Mouse (Mus musculus) stomach, embryonic 15.5 days (tissue): Measurements from ENCODE around the gene Tymp. TPM values are rescaled to one million over a fixed set of nuclear protein-coding genes. Genes with fewer than 3 reads are reported as not detected.

Source experiments
- ATAC-seq: fragments of 200-750 bp; cut with Nextera tagmentation; 2 replicates; pipeline ENCODE4 v1.8.0; 2017; ENCODE audit warnings: low read depth, moderate number of reproducible peaks, moderate TSS enrichment; ENCODE audit not compliant: insufficient read depth, low FRiP score
- H3K27ac ChIP-seq: fragments of 300-500 bp; sonication (generic); 2 replicates; pipeline ENCODE4 v1.5.1; 2015; ENCODE audit warnings: mild to moderate bottlenecking, inconsistent platforms
- H3K27me3 ChIP-seq: fragments of 300-500 bp; sonication (generic); replicated peaks from 2 replicates; pipeline ENCODE4 v1.6.1; 2015; ENCODE audit warnings: inconsistent platforms
- H3K36me3 ChIP-seq: fragments of 300-500 bp; sonication (generic); 2 replicates; pipeline ENCODE4 v1.6.1; 2015; ENCODE audit warnings: inconsistent platforms
- H3K4me1 ChIP-seq: fragments of 300-500 bp; sonication (generic); 2 replicates; pipeline ENCODE4 v1.6.1; 2015; ENCODE audit warnings: inconsistent platforms
- H3K4me2 ChIP-seq: fragments of 300-500 bp; sonication (generic); 2 replicates; pipeline ENCODE4 v1.6.1; 2015; ENCODE audit warnings: mild to moderate bottlenecking, inconsistent platforms
- H3K4me3 ChIP-seq: fragments of 300-500 bp; sonication (generic); replicated peaks from 2 replicates; pipeline ENCODE4 v1.5.1; 2015; ENCODE audit warnings: inconsistent platforms
- H3K9ac ChIP-seq: fragments of 300-500 bp; sonication (generic); 2 replicates; pipeline ENCODE4 v1.6.1; 2015; ENCODE audit warnings: inconsistent platforms
- H3K9me3 ChIP-seq: fragments of 300-500 bp; sonication (generic); 2 replicates; pipeline ENCODE4 v1.6.1; 2016; ENCODE audit warnings: inconsistent platforms
- WGBS: fragments of 180-500 bp; shearing (Covaris S2); methylation state at CpG from one replicate; pipeline ENCODE4 v1.1.7; 2015; 5-methylcytosine and 5-hydroxymethylcytosine counted together
- polyA plus RNA-seq: library from polyadenylated mRNA; unstranded; fragments of >200 nt; fragmentation: Nextera tagmentation; extraction: Ambion mirVana; gene quantifications from 2 replicates; pipeline ENCODE4 v1.2.1, GENCODE M21; 2015

Tymp gene
- polyA plus RNA-seq, 1 experiment from 2014 or later: 1.5 TPM

GRCm38 (mm10) chr15:89373027-89373761, 3.6 kb downstream of the Tymp start:
- Histone ChIP-seq H3K9me3 (no peaks in the 10 kb centered on the region), H3K27me3 (peaks cover 22% of the 10 kb centered on the region), H3K36me3 (peaks cover 42% of the 10 kb centered on the region), H3K9ac (peak overlapping the region; percentile 80), H3K4me3 (peak overlapping the region; percentile 83), H3K4me1 (peaks cover 12% of the 10 kb centered on the region), H3K27ac (peak overlapping the region; percentile 94), H3K4me2 (peak overlapping the region; percentile 91)
- ATAC-seq: peak; percentile 84
- under 1% methylated on average over 35 of the region's 35 CpGs for WGBS

GRCm38 (mm10) chr15:89372536-89372935, 4.3 kb downstream of the Tymp start:
- H3K27ac ChIP-seq: peak overlapping the region; percentile 9; the same call in 1 of the 2 replicates

GRCm38 (mm10) chr15:89372068-89372467, 4.8 kb downstream of the Tymp start:
- WGBS: 87% methylated on average over 13 of the region's 13 CpGs
- H3K27ac ChIP-seq: peak overlapping the region; percentile 9; the same call in 1 of the 2 replicates
- H3K27me3 ChIP-seq: peaks cover 11% of the 10 kb centered on the region; the same call in 1 of the 2 replicates
- H3K9ac ChIP-seq: no peak overlapping the region
- ATAC-seq: no peak
- peaks cover 12% of the 10 kb centered on the region for H3K4me1 ChIP-seq
- no peak overlapping the region for H3K4me3 ChIP-seq
- no peak overlapping the region for H3K4me2 ChIP-seq
- no peaks in the 10 kb centered on the region for H3K9me3 ChIP-seq
- H3K36me3 ChIP-seq: peaks cover 52% of the 10 kb centered on the region

More at GRCm38 (mm10) chr15:89372536-89372935, 4.3 kb downstream of the Tymp start:
- Histone ChIP-seq H3K4me2 (peak overlapping the region; percentile 91; the same call in 1 of the 2 replicates), H3K4me1 (peaks cover 12% of the 10 kb centered on the region), H3K4me3 (peak overlapping the region; percentile 83; the same call in 1 of the 2 replicates), H3K27me3 (peaks cover 16% of the 10 kb centered on the region), H3K9ac (no peak overlapping the region), H3K9me3 (no peaks in the 10 kb centered on the region), H3K36me3 (peaks cover 49% of the 10 kb centered on the region)
- WGBS: 79% methylated on average over 7 of the region's 7 CpGs
- ATAC-seq: no peak

GRCm38 (mm10) chr15:89365141-89365551, 11.7 kb downstream of the Tymp start:
- no peaks in the 10 kb centered on the region for H3K9me3 ChIP-seq
- no peaks in the 10 kb centered on the region for H3K27me3 ChIP-seq
- 91% methylated on average over 4 of the region's 4 CpGs for WGBS
- no peak overlapping the region for H3K4me3 ChIP-seq
- peaks cover 77% of the 10 kb centered on the region for H3K36me3 ChIP-seq
- no peak overlapping the region for H3K9ac ChIP-seq
- H3K27ac ChIP-seq: no peak overlapping the region
- H3K4me1 ChIP-seq: no peaks in the 10 kb centered on the region
- no peak overlapping the region for H3K4me2 ChIP-seq
- no peak for ATAC-seq

- H3K4me3 ChIP-seq: no peak overlapping the region
- H3K27me3 ChIP-seq: no peaks in the 10 kb centered on the region
- no peak overlapping the region for H3K27ac ChIP-seq
- H3K4me1 ChIP-seq: 0 out of 2 replicates have a peak, but pooled peaks cover 3% of the 10 kb centered on the region
- H3K9ac ChIP-seq: no peak overlapping the region
- peaks cover 56% of the 10 kb centered on the region for H3K36me3 ChIP-seq
- no peaks in the 10 kb centered on the region for H3K9me3 ChIP-seq
- no peak for ATAC-seq
- WGBS: 89% methylated on average over 7 of the region's 7 CpGs
- H3K4me2 ChIP-seq: no peak overlapping the region
These were observed 13.8 kb downstream of the Tymp start for GRCm38 (mm10) chr15:89363051-89363450.

GRCm38 (mm10) chr15:89358784-89359183, 18.1 kb downstream of the Tymp start:
- Histone ChIP-seq H3K27ac (no peak overlapping the region), H3K36me3 (peaks cover 22% of the 10 kb centered on the region), H3K4me3 (no peak overlapping the region), H3K9ac (no peak overlapping the region), H3K9me3 (no peaks in the 10 kb centered on the region), H3K27me3 (no peaks in the 10 kb centered on the region), H3K4me1 (peaks cover 22% of the 10 kb centered on the region), H3K4me2 (no peak overlapping the region)
- WGBS: 67% methylated on average over 3 of the region's 3 CpGs
- no peak for ATAC-seq

- Histone ChIP-seq H3K4me1 (peaks cover 24% of the 10 kb centered on the region), H3K4me2 (peak overlapping the region; percentile 66), H3K4me3 (peak overlapping the region; percentile 77), H3K9me3 (no peaks in the 10 kb centered on the region), H3K36me3 (peaks cover 33% of the 10 kb centered on the region), H3K27ac (peak overlapping the region; percentile 93), H3K27me3 (no peaks in the 10 kb centered on the region), H3K9ac (peak overlapping the region; percentile 84)
- WGBS: under 1% methylated on average over 15 of the region's 15 CpGs
- peak; percentile 71; the same call in 1 of the 2 replicates for ATAC-seq
These were observed 20.5 kb downstream of the Tymp start for GRCm38 (mm10) chr15:89356372-89356771.

- Histone ChIP-seq H3K9ac (peak within 1 kb of the TSS; percentile 84), H3K4me2 (peak within 1 kb of the TSS; percentile 76), H3K4me3 (peak within 1 kb of the TSS; percentile 77), H3K4me1 (peaks cover 24% of the 10 kb centered on the region), H3K27me3 (no peaks in the 10 kb centered on the region), H3K36me3 (peaks cover 33% of the 10 kb centered on the region), H3K27ac (peak within 1 kb of the TSS; percentile 93), H3K9me3 (no peaks in the 10 kb centered on the region)
- peak; percentile 88 for ATAC-seq
- under 1% methylated on average over 63 of the region's 64 CpGs for WGBS
These were observed 21.3 kb downstream of the Tymp start, which contains the start of the genes Lmf2 and Ncaph2 for GRCm38 (mm10) chr15:89355241-89356187. Gene Lmf2, minus strand, starts transcription at chr15:89355659. Gene Ncaph2, plus strand, starts transcription at chr15:89355719.

GRCm38 (mm10) chr15:89354455-89354854, 22.4 kb downstream of the Tymp start:
- no peak overlapping the region for H3K27ac ChIP-seq
- no peaks in the 10 kb centered on the region for H3K27me3 ChIP-seq
- no peaks in the 10 kb centered on the region for H3K9me3 ChIP-seq
- H3K9ac ChIP-seq: peak overlapping the region; percentile 55; the same call in 1 of the 2 replicates
- peak overlapping the region; percentile 77 for H3K4me3 ChIP-seq
- H3K36me3 ChIP-seq: peaks cover 33% of the 10 kb centered on the region
- WGBS: 66% methylated on average over 7 of the region's 7 CpGs
- peak overlapping the region; percentile 76 for H3K4me2 ChIP-seq
- ATAC-seq: no peak
- peaks cover 24% of the 10 kb centered on the region for H3K4me1 ChIP-seq

- ATAC-seq: no peak
- Histone ChIP-seq H3K9ac (no peak overlapping the region), H3K4me3 (no peak overlapping the region), H3K27ac (no peak overlapping the region), H3K4me2 (peak overlapping the region; percentile 76; the same call in 1 of the 2 replicates), H3K36me3 (peaks cover 33% of the 10 kb centered on the region), H3K9me3 (no peaks in the 10 kb centered on the region), H3K27me3 (no peaks in the 10 kb centered on the region), H3K4me1 (peaks cover 24% of the 10 kb centered on the region)
- 95% methylated on average over 16 of the region's 16 CpGs for WGBS
These were observed 23.0 kb downstream of the Tymp start for GRCm38 (mm10) chr15:89353837-89354236.

- peaks cover 33% of the 10 kb centered on the region for H3K36me3 ChIP-seq
- peaks cover 20% of the 10 kb centered on the region for H3K4me1 ChIP-seq
- no peaks in the 10 kb centered on the region for H3K27me3 ChIP-seq
- ATAC-seq: no peak
- H3K4me2 ChIP-seq: no peak overlapping the region
- no peak overlapping the region for H3K27ac ChIP-seq
- no peaks in the 10 kb centered on the region for H3K9me3 ChIP-seq
- H3K4me3 ChIP-seq: no peak overlapping the region
- H3K9ac ChIP-seq: no peak overlapping the region
- WGBS: 94% methylated on average over 12 of the region's 12 CpGs
These were observed 24.0 kb downstream of the Tymp start for GRCm38 (mm10) chr15:89352795-89353194.
